Mouse (Mus musculus) stomach, postnatal 0 days (tissue): ENCODE data around the gene Nrip3. TPM values are rescaled to one million over a fixed set of nuclear protein-coding genes. Genes with fewer than 3 reads are reported as not detected.

ENCODE experiments used
- ATAC-seq: fragments of 200-750 bp; cut with Nextera tagmentation; 2 replicates; pipeline ENCODE4 v1.8.0; 2017; ENCODE audit not compliant: low FRiP score, low TSS enrichment
- DNase-seq: peaks from one replicate; pipeline ENCODE4 v3.0.0-alpha.2; 2016; ENCODE audit warnings: low spot score
- H3K27ac ChIP-seq: fragments of 300-500 bp; sonication (generic); replicated peaks from 2 replicates; pipeline ENCODE4 v1.5.1; 2014; ENCODE audit warnings: mild to moderate bottlenecking, control low read depth
- H3K27me3 ChIP-seq: fragments of 300-500 bp; sonication (generic); 2 replicates; pipeline ENCODE4 v1.6.1; 2014; ENCODE audit warnings: low read length; ENCODE audit not compliant: control insufficient read depth, insufficient read depth
- H3K36me3 ChIP-seq: fragments of 300-500 bp; sonication (generic); 2 replicates; pipeline ENCODE4 v1.6.1; 2014; ENCODE audit warnings: low read length, mixed read lengths; ENCODE audit not compliant: control insufficient read depth, insufficient read depth
- H3K4me1 ChIP-seq: fragments of 300-500 bp; sonication (generic); replicated peaks from 2 replicates; pipeline ENCODE4 v1.6.1; 2014; ENCODE audit warnings: antibody characterized with exemption; ENCODE audit not compliant: control insufficient read depth, insufficient read depth
- H3K4me2 ChIP-seq: fragments of 300-500 bp; sonication (generic); replicated peaks from 2 replicates; pipeline ENCODE4 v1.6.1; 2014; ENCODE audit warnings: low read depth, mild to moderate bottlenecking, control low read depth, moderate library complexity
- H3K4me3 ChIP-seq: fragments of 300-500 bp; sonication (generic); 2 replicates; pipeline ENCODE4 v1.5.1; 2014; ENCODE audit warnings: low read depth, low read length, control low read depth
- H3K9ac ChIP-seq: fragments of 300-500 bp; sonication (generic); 2 replicates; pipeline ENCODE4 v1.6.1; 2014; ENCODE audit warnings: mild to moderate bottlenecking, low read length, control low read depth, mixed read lengths
- H3K9me3 ChIP-seq: fragments of 300-500 bp; sonication (generic); 2 replicates; pipeline ENCODE4 v1.6.1; 2016; ENCODE audit warnings: low read length; ENCODE audit not compliant: control insufficient read depth
- CTCF ChIP-seq: IDR thresholded peaks from 2 replicates; pipeline ENCODE4 v1.5.1; 2016; ENCODE audit warnings: antibody characterized with exemption, low read depth, mild to moderate bottlenecking, moderate library complexity
- EP300 ChIP-seq: optimal IDR thresholded peaks from 2 replicates; pipeline ENCODE3; 2016; ENCODE audit warnings: antibody characterized with exemption
- WGBS: fragments of 180-500 bp; shearing (Covaris S2); extraction: QIAGEN DNeasy Blood & Tissue Kit; methylation state at CpG from one replicate; pipeline ENCODE4 v1.1.7; 2014; 5-methylcytosine and 5-hydroxymethylcytosine counted together
- polyA plus RNA-seq: library from polyadenylated mRNA; unstranded; fragments of >200 nt; fragmentation: Nextera tagmentation; extraction: Ambion mirVana; gene quantifications from 2 replicates; pipeline ENCODE4 v1.2.1, GENCODE M21; 2015

Gene Nrip3
- polyA plus RNA-seq, 1 experiment from 2014 or later: 0.63 TPM

- Histone ChIP-seq H3K9ac (no peak overlapping the region), H3K4me2 (no peak overlapping the region), H3K36me3 (no peaks in the 10 kb centered on the region), H3K9me3 (no peaks in the 10 kb centered on the region), H3K27ac (no peak overlapping the region), H3K4me3 (no peak overlapping the region), H3K4me1 (no peaks in the 10 kb centered on the region), H3K27me3 (no peaks in the 10 kb centered on the region)
- ATAC-seq (no peak), DNase-seq (no peak)
- WGBS: 52% methylated on average over 11 of the region's 11 CpGs
- TF ChIP-seq CTCF (no peak), EP300 (no peak)
Observed at GRCm38 (mm10) chr7:109799168-109799567, 17.3 kb upstream of the Nrip3 start.

DNA sequence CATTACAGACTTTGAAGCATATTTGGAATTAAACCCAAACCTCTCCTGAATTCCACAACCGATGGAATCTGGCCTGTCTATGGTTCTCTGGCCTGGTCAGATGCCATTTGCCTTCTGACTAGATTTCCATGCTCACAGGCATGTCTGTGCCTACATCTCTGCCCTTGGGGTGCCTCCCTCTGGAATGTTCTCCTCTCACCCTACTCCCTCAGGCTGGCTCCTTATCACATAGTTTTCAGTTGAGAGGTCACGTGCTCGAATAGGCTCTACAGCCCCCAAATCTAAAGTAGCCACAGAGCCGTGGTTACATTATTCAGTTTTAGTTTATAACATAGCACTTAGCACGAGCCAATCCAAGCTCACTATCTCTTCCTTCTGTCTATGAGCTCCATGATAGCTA lies 13.7 kb upstream of the Nrip3 start:
- Histone ChIP-seq H3K4me1 (no peaks in the 10 kb centered on the region), H3K4me3 (no peak overlapping the region), H3K27ac (no peak overlapping the region), H3K36me3 (no peaks in the 10 kb centered on the region), H3K9me3 (no peaks in the 10 kb centered on the region), H3K27me3 (no peaks in the 10 kb centered on the region), H3K4me2 (no peak overlapping the region), H3K9ac (no peak overlapping the region)
- WGBS: 40% methylated on average over 5 of the region's 5 CpGs
- TF ChIP-seq EP300 (no peak), CTCF (no peak)
- DNase-seq: no peak
- ATAC-seq: no peak

- TF ChIP-seq CTCF (no peak), EP300 (no peak)
- H3K4me1 ChIP-seq: no peaks in the 10 kb centered on the region
- H3K9ac ChIP-seq: no peak overlapping the region
- H3K27me3 ChIP-seq: no peaks in the 10 kb centered on the region
- no peaks in the 10 kb centered on the region for H3K9me3 ChIP-seq
- no peak overlapping the region for H3K27ac ChIP-seq
- no peak overlapping the region for H3K4me3 ChIP-seq
- H3K4me2 ChIP-seq: no peak overlapping the region
- DNase-seq: no peak
- no peak for ATAC-seq
- WGBS: 72% methylated on average over 2 of the region's 2 CpGs
- no peaks in the 10 kb centered on the region for H3K36me3 ChIP-seq
Observed at GRCm38 (mm10) chr7:109794556-109794955, 12.7 kb upstream of the Nrip3 start.

DNA sequence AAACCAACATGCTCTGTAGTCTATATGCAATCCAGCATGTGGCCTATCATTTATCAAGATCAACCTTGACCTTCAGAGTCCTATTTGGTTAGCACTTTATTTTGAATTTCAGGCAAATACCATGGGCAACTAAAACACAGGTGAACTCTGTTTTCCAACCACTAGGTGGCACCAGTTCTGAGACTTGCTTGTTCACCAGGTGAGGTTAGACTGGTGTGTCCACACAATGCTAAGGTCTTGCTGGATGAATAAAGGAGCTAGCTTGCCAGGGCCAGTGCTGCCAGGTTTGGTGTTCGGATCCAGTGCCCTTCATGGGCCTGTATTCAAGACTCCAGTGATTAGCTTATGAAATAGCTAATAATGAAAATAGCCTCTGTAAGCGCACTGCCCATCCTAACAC lies 10.9 kb upstream of the Nrip3 start:
- H3K27me3 ChIP-seq: no peaks in the 10 kb centered on the region
- no peaks in the 10 kb centered on the region for H3K4me1 ChIP-seq
- WGBS: 66% methylated on average over 2 of the region's 2 CpGs
- H3K36me3 ChIP-seq: no peaks in the 10 kb centered on the region
- no peak overlapping the region for H3K4me2 ChIP-seq
- DNase-seq: peak; percentile 62
- TF ChIP-seq CTCF: peak; percentile 88
- no peak for TF ChIP-seq EP300
- no peak overlapping the region for H3K27ac ChIP-seq
- no peaks in the 10 kb centered on the region for H3K9me3 ChIP-seq
- peak; percentile 71 for ATAC-seq
- H3K4me3 ChIP-seq: no peak overlapping the region
- no peak overlapping the region for H3K9ac ChIP-seq

GRCm38 (mm10) chr7:109790818-109791217 lies 9.0 kb upstream of the Nrip3 start:
- no peak for ATAC-seq
- WGBS: 60% methylated on average over 3 of the region's 3 CpGs
- no peak overlapping the region for H3K4me3 ChIP-seq

DNA sequence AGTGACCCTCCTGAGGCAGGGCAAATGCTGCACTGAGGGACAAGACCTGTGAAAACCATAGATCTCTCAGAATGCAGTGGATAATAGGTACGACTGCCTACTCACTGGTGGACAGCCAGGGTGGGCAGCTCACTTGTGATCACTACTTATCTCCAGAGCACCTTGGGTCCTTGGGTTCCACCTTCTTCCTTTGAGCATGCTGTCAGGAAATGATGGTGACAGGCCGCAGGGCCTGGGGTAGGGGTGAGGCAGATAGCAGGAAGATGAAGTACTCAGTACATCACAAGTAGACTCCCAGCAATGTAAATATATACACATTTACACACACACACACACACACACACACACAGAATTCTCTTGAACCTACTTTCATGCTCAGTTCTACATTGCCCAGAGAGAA lies 6.0 kb upstream of the Nrip3 start:
- H3K4me3 ChIP-seq: no peak overlapping the region
- no peak overlapping the region for H3K4me2 ChIP-seq
- ATAC-seq: no peak
- no peaks in the 10 kb centered on the region for H3K9me3 ChIP-seq
- no peaks in the 10 kb centered on the region for H3K36me3 ChIP-seq
- H3K27ac ChIP-seq: no peak overlapping the region
- H3K4me1 ChIP-seq: no peaks in the 10 kb centered on the region
- H3K9ac ChIP-seq: no peak overlapping the region
- TF ChIP-seq EP300: no peak
- no peak for TF ChIP-seq CTCF
- H3K27me3 ChIP-seq: no peaks in the 10 kb centered on the region
- 75% methylated on average over 2 of the region's 2 CpGs for WGBS
- DNase-seq: no peak

More at GRCm38 (mm10) chr7:109790818-109791217, 9.0 kb upstream of the Nrip3 start:
- Histone ChIP-seq H3K27me3 (no peaks in the 10 kb centered on the region), H3K4me2 (no peak overlapping the region), H3K36me3 (no peaks in the 10 kb centered on the region), H3K27ac (no peak overlapping the region), H3K9ac (no peak overlapping the region), H3K4me1 (no peaks in the 10 kb centered on the region), H3K9me3 (no peaks in the 10 kb centered on the region)
- DNase-seq: no peak
- TF ChIP-seq EP300 (no peak), CTCF (no peak)
